Mouse (Mus musculus): ENCODE measurements at regions not wholly inside any gene's neighbourhood (a gene's known extent, or its start where the extent isn't known, plus 50 kb on each side); places are given as distances from the start of the nearest gene placed in this dataset.

DNA sequence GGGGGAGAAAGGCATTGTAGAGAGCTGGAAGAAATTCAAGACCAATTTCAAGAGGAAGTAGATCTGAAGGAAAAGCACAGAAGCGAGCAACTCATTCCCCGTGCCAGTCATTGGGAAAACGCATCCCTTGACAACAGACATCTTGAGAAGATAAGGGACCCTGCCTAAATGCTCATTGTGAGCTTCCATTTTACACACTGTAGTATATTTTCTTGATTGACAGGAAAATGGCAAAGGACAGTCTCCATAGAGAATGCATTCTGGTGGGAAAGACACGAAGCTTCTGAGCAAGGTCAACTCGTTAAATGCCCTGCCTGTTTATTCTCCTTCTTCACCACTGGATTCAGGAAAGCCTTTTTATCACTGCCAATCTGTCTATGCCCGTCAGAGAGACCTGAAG, 424.1 kb upstream of the Vwc2 start:
- DNase-seq (ENCODE audit: low read depth, low spot score), result no peak

DNA sequence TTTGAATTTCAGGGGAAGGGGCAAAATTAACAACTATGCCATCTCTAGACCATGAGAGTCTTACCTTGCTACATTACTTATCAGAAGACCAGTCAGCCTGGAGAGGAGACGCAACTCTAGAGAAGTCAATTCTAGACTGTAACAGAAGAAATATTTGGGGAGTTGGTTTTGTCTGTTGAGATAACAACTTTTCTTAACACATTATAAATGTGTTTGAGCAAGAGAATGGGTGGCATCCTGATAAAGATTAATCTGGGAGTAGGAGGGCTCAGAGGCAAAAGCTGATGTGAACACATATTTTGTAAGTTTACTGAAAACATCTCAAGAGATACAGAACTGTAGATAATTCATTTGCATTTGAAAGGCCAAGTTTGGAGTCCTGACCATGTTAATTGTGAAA, 389.0 kb upstream of the Vwc2 start:
- no peak for DNase-seq (ENCODE audit: low read depth, low spot score)

- peak; percentile 85 for DNase-seq (ENCODE audit: low read depth, low spot score)
Observed at GRCm38 (mm10) chr11:10728818-10729549, 385.0 kb upstream of the Vwc2 start.
